Mouse (Mus musculus) erythroblast, embryonic 14.5 days (primary cell): Measurements from ENCODE around the gene Olfr920. TPM values are rescaled to one million over a fixed set of nuclear protein-coding genes. Genes with fewer than 3 reads are reported as not detected.

ENCODE experiments used
- H3K27me3 ChIP-seq: 2 replicates; pipeline ENCODE4 v1.6.1; 2012; ENCODE audit warnings: inconsistent platforms; ENCODE audit not compliant: control insufficient read depth
- H3K36me3 ChIP-seq: 2 replicates; pipeline ENCODE4 v1.6.1; 2012; ENCODE audit warnings: mild to moderate bottlenecking, inconsistent platforms; ENCODE audit not compliant: control insufficient read depth
- H3K4me1 ChIP-seq: 2 replicates; pipeline ENCODE4 v1.6.1; 2012; ENCODE audit warnings: inconsistent platforms; ENCODE audit not compliant: control insufficient read depth
- H3K4me3 ChIP-seq: replicated peaks from 2 replicates; pipeline ENCODE3; 2012; ENCODE audit warnings: moderate library complexity, mild to moderate bottlenecking, inconsistent platforms
- H3K9me3 ChIP-seq: 2 replicates; pipeline ENCODE4 v1.6.1; 2012; ENCODE audit warnings: low read length, inconsistent platforms, mixed read lengths; ENCODE audit not compliant: control insufficient read depth
- GATA1 ChIP-seq: IDR thresholded peaks from 2 replicates; pipeline ENCODE4 v1.6.1; 2012; ENCODE audit warnings: low read length, inconsistent platforms, mixed read lengths
- TAL1 ChIP-seq: IDR thresholded peaks from 3 replicates; pipeline ENCODE4 v1.6.1; 2012; ENCODE audit warnings: low read length, inconsistent platforms, mixed read lengths
- polyA plus RNA-seq: library from polyadenylated mRNA; stranded (reverse); fragments of >175 nt; gene quantifications from 2 replicates; pipeline ENCODE4 v1.2.3, GENCODE M21; 2012

Gene Olfr920
- polyA plus RNA-seq, result not detected in 2 replicates

- no peaks in the 10 kb centered on the region for H3K9me3 ChIP-seq
- H3K4me1 ChIP-seq, result no peaks in the 10 kb centered on the region
- no peaks in the 10 kb centered on the region for H3K36me3 ChIP-seq
- TF ChIP-seq TAL1 (no peak), GATA1 (no peak)
- H3K27me3 ChIP-seq, result no peaks in the 10 kb centered on the region
- H3K4me3 ChIP-seq, result no peak within 1 kb of the TSS
Observed at GRCm38 (mm10) chr9:38751999-38752398, at the start of gene Olfr920. Gene Olfr920 (plus strand): TSS chr9:38752299.

DNA sequence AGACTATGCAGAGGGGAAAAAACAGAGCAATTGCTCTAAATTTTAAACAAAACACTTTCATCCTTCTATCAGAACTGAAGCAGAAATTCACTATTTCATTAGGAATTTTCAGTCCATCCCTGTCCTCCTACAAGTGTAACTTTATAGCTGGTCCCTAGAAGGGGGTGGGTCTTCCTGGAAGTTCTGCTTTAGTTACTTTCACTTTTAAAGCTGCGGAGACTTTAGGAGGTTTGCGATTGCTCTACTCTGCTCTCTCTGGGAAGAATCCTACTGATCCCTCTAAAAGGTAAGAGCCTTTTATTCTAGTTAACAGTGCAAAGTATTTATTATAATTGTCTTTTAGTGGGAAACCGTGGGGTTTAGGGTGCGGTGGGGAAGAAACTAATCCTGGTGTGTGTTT lies 34.0 kb upstream of the Olfr920 start, which contains the start of gene Vwa5a:
Gene Vwa5a, plus strand, starts transcription at position 167 of the 400 bp plus-strand sequence.
- Histone ChIP-seq H3K9me3 (no peaks in the 10 kb centered on the region), H3K4me1 (peaks cover 11% of the 10 kb centered on the region)
- TF ChIP-seq GATA1 (no peak), TAL1 (no peak)

DNA sequence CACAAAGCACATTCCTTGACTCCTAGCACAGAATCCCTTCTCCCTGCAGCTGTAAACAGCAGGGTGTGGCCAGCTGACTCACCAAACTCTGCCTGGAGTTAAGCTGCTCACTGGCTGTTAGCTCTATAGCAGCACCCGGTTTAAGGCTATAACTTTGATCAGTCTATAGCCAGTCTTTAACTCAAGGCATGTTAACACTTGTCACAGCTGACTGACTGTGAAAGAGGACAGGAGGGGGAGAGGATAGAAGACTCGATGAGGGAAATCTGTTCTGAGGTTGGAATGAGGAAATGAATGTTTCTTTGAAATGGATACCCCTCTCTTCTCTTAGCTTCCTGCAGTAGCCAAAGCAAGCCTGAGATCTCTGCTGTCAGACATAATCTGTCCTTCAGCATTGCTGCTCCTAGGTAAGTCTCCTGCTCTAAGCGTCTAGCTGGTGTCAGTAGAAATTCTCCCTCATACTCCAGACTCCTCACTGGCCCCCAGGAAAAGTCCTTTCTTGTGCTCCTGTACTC lies 33.1 kb upstream of the Olfr920 start:
- Histone ChIP-seq H3K9me3 (no peaks in the 10 kb centered on the region), H3K4me3 (peak overlapping the region; percentile 64), H3K4me1 (peaks cover 11% of the 10 kb centered on the region), H3K27me3 (no peaks in the 10 kb centered on the region), H3K36me3 (peaks cover 2% of the 10 kb centered on the region; the same call in 1 of the 2 replicates)
- no peak for TF ChIP-seq GATA1
- no peak for TF ChIP-seq TAL1

More for the DNA sequence above, 34.0 kb upstream of the Olfr920 start, which contains the start of gene Vwa5a:
- Histone ChIP-seq H3K36me3 (peaks cover 2% of the 10 kb centered on the region; the same call in 1 of the 2 replicates), H3K27me3 (no peaks in the 10 kb centered on the region), H3K4me3 (peak within 1 kb of the TSS; percentile 64)

DNA sequence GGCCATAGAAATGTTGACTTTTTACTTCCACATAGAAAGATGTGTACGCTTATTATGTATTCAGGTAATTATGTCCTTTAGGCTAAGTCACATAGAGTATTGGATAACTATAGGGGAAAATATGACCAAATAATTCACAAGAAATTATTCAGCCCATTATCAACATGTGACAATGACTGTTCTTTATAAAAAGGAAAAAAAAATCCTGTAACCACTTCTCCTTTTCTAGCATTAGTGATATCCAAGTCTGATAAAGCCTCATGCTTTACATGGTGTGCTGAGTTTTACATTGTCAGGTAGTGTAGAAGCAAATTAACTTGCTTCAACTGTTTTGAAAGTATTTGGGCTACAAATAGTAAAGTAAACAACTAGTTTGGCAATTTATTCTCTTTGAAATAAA lies 28.1 kb upstream of the Olfr920 start:
- Histone ChIP-seq H3K4me1 (peaks cover 6% of the 10 kb centered on the region), H3K4me3 (no peak overlapping the region), H3K27me3 (no peaks in the 10 kb centered on the region), H3K9me3 (no peaks in the 10 kb centered on the region), H3K36me3 (peaks cover 2% of the 10 kb centered on the region; the same call in 1 of the 2 replicates)
- no peak for TF ChIP-seq TAL1
- TF ChIP-seq GATA1, result no peak

GRCm38 (mm10) chr9:38728218-38728617 lies 23.9 kb upstream of the Olfr920 start:
- Histone ChIP-seq H3K27me3 (no peaks in the 10 kb centered on the region), H3K4me3 (no peak overlapping the region), H3K36me3 (no peaks in the 10 kb centered on the region; the same call in 1 of the 2 replicates), H3K9me3 (no peaks in the 10 kb centered on the region), H3K4me1 (no peaks in the 10 kb centered on the region)
- TF ChIP-seq GATA1 (no peak), TAL1 (no peak)

GRCm38 (mm10) chr9:38741408-38741807 lies 10.7 kb upstream of the Olfr920 start:
- H3K27me3 ChIP-seq, result no peaks in the 10 kb centered on the region
- no peak for TF ChIP-seq GATA1
- TF ChIP-seq TAL1, result no peak
- H3K9me3 ChIP-seq, result no peaks in the 10 kb centered on the region
- no peaks in the 10 kb centered on the region for H3K36me3 ChIP-seq
- H3K4me3 ChIP-seq, result no peak overlapping the region
- H3K4me1 ChIP-seq, result peaks cover 7% of the 10 kb centered on the region

DNA sequence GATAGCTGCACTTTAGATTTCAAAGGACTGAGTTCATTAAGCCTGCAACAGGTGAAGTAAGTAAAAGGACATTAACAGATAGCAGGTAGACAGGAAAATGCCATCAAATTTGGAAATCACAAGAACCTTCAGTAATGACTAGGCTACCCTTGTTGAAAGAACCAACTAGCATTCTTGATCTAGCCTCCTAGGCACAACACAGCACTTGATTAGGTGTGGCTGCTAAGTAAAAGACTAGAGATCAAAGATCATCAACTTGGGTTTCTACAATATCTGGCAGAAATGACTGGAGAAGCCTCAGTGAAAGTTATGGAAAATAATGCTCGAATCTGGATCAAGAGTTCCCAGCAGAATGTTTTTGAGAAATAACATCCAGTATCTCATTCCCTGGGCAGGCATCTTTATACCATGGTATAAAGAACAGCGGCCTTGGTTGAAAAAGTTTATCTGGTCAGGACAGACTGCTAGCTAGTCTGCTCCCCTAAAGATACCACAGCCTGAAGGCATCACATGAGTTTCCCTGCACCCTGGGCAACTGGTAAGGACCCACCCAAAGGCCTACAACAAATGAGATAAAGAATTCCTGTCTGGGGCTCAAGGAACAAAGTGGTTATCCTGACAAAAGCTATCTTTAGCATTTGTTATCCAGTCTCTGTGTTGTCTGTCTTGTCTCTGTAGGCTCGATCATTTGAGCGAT lies 7.3 kb upstream of the Olfr920 start:
- Histone ChIP-seq H3K4me3 (no peak overlapping the region), H3K27me3 (no peaks in the 10 kb centered on the region)
- TF ChIP-seq TAL1 (peak; percentile 36; the same call in 1 of the 3 replicates), GATA1 (no peak)

GRCm38 (mm10) chr9:38772768-38773167 lies 20.7 kb downstream of the Olfr920 start, which contains the start of gene Olfr921:
Gene Olfr921 (plus strand): TSS chr9:38773068.
- Histone ChIP-seq H3K4me3 (no peak within 1 kb of the TSS), H3K36me3 (no peaks in the 10 kb centered on the region), H3K27me3 (no peaks in the 10 kb centered on the region), H3K4me1 (no peaks in the 10 kb centered on the region), H3K9me3 (no peaks in the 10 kb centered on the region)
- TF ChIP-seq GATA1 (no peak), TAL1 (no peak)

More for the DNA sequence above, 7.3 kb upstream of the Olfr920 start:
- Histone ChIP-seq H3K4me1 (peaks cover 7% of the 10 kb centered on the region), H3K36me3 (no peaks in the 10 kb centered on the region), H3K9me3 (no peaks in the 10 kb centered on the region)

- no peaks in the 10 kb centered on the region for H3K27me3 ChIP-seq
- no peaks in the 10 kb centered on the region for H3K9me3 ChIP-seq
- H3K36me3 ChIP-seq, result no peaks in the 10 kb centered on the region
- H3K4me3 ChIP-seq, result no peak overlapping the region
- TF ChIP-seq TAL1, result no peak
- TF ChIP-seq GATA1, result no peak
- H3K4me1 ChIP-seq, result no peaks in the 10 kb centered on the region
Observed at GRCm38 (mm10) chr9:38792689-38793088, 40.6 kb downstream of the Olfr920 start.
